Mouse (Mus musculus): ENCODE results near the gene Olfr175-ps1.

Gene Olfr175-ps1

DNA sequence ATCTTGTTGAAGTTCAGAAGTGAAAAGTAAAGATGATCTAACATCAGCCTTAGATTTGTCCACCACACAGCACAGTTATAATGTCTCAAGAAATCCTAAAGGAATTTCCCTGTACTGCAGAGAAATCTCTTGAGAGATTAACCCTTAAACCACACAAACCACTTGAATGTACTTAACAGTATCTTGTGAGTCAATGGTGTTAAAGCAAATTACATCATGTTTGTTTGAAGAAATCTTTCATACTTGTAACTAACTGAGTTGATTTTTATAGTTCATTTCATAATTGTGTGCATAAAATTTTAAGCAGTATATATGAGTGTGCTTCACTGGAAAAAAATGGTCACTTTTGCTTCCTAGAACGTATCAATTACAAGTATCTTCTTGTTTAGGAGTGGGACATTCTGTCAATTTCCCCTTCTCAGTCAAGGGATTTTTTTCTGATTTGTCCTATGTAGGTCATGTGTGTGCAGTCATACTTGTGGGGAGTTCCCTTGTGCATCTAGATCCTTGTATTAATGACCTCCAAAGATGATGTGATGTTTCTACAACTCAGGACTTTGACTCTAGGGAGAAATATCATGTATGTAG lies at the start of gene Olfr175-ps1:
Gene Olfr175-ps1 (minus strand): TSS at position 51 of the 588 bp plus-strand sequence.
- no peak for DNase-seq (ENCODE audit: low spot score)

DNA sequence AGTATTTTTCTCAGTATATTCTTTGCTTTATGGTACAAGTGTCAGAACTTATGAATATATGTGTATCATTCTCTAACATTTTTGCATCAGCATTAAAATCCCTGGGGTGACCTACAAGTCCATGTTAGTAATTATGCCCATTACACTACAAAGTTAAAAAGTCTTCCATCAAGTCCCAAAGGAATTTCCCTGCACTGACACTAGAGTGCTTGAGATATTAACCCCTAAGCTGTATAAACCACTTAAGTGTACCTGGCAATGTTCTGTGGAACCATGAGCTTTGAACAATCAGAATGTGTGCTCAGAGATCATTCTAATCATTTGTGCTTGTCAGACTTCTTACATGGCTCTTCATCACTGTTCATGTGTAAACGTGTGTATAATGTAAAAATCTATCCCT lies 48.1 kb upstream of the Olfr175-ps1 start, which contains the start of gene Olfr177:
Gene Olfr177 (minus strand): TSS at position 101 of the 400 bp plus-strand sequence.
- no peak for DNase-seq (ENCODE audit: low spot score)

- DNase-seq (ENCODE audit: low spot score): no peak
Measured at GRCm38 (mm10) chr16:58861479-58861878, 34.9 kb upstream of the Olfr175-ps1 start.

GRCm38 (mm10) chr16:58860032-58860737 lies 33.6 kb upstream of the Olfr175-ps1 start:
- DNase-seq (ENCODE audit: low spot score): no peak

DNA sequence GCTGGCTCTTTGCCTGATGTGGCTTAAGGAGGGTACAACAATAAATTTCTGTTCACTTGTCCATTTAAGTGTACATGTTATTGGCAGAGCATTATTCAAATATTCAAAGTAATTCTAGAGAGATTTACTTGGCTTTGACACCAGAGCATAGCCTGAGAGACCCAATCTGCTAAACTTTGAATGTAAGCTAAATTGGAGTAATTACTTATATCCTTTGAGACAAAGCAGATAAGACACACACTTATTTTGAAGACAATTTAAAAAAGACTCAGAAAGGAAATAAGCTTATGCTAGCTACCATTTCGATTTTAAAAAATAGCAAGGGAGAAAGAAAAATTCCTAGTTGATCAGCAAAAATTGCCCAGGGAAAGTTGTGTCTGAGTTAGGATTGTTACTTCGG lies 26.4 kb downstream of the Olfr175-ps1 start, which contains the start of gene Olfr173:
Gene Olfr173 (minus strand): TSS at position 101 of the 400 bp plus-strand sequence.
- no peak for DNase-seq (ENCODE audit: low spot score)
